Mouse (Mus musculus) right cerebral cortex, adult 2 months (tissue): ENCODE results near the gene Ihh.

Source experiments
- DNase-seq, 2 experiments: peaks; one replicate each; pipeline ENCODE4 v3.0.0; 2021 to 2022; ENCODE audit warnings: low spot score in 2 of 2

The Ihh gene

DNA sequence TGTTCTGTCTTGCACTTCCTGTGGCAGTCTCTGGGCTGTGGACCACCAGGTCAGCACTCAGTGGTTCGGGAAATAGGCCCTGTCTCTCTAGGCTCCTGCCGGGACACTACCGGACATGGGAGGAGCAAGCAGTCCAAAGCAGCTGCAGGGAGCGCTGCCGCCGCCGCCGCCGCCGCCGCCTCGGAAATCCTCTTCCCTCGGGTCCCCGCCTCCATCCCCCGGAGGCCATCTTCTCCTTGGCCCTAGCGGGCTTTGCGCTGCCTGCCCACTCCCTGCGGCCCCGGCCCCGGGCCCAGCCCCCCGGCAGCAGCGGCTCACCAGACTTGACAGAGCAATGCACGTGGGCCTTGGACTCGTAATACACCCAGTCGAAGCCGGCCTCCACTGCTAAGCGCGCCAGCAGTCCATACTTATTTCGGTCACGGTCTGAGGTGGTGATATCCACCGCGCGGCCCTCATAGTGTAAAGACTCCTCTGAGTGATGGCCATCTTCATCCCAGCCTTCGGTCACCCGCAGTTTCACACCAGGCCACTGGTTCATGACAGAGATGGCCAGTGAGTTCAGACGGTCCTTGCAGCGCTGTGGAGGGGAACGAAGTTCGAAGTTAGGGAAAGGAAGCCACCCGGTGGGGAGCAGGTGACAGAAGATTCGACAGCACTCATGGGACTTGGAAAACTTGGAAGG lies 3.3 kb downstream of the Ihh start:
- no peak for DNase-seq

DNA sequence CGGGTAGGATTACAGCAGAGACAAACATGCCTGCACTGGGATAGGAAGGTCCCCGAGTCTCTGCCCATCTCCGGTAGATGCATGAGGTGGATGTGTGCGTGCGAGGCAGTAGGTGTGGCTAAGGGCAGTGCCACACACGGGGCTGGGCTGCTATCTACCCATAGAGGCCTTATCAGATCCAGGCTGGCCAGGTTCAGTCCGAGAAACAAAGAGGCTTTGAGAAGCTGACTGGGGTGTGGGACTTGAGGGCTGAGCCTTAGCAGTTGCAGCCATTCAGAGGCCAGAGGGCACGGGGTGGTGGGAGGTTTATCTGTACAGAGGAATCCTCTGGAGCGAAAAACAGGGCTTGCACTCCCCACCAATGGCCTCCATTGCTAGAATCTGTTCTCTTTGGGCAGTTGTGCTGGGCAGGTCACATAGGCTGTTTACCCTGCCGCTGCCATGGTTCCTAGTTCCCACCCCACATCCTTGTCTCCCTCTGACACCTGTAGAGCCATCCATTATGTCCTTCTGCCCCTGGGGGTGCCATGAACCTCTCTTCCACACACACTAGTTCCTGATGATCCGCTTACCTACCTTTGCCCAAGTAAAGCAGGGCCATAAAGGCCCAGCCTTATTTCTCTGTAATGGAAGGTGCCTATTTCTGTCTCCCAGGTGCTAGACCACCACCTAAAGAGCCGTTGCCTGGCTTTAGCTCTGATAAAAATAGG lies 9.7 kb downstream of the Ihh start:
- DNase-seq, result no peak

- no peak for DNase-seq
Measured at GRCm38 (mm10) chr1:74939762-74940161, 11.7 kb downstream of the Ihh start.

DNA sequence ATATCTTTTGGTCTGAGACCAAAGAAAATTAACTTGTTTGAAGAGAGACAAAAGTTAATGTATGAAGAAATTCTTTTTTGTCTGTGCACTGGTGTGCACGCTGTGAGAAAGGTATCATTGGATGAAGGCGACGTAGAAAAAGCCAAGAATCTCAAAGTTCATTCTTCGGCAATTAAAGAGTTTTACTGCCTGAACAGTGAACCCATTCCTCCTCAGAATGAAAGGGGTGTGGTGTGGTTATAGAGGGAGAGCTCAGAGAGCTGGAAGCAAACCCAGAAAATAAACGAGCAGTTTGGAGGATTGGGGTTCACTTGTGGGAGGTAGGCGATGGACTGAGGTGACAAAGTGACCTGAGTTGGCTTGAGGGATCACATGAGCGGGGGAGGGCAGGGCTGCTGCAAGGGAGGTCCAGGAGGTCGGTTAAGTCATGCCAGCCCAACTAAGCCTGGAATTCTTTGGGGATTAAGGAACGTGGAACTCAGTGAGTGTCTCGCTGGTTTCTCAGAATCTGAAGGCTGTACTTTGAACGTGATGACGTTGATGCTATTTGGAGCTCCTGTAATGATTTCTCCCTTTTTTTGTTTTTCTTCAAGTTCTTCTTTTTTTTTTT lies 15.1 kb downstream of the Ihh start:
- DNase-seq, result no peak

DNA sequence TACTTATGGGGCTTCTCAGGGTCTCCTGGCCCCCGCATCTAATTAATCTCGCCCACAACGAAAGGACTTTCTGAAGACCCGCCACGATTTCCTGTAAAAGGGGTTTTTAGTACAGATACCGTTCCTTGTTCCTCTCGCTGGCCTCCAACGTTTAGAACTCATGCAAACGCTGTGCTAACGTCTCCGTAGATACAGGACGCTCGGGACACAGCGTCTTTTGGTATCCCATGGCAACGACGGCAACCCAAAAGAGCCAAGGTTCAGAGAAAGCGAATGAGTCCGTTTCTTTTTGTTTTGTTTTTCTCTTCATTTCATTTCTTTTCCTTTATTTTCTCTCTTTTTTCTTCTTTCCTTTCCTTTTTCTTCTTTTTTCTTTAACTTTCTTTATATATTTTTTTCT lies 16.1 kb downstream of the Ihh start, which contains the start of gene Cfap65:
Gene Cfap65 (minus strand): TSS at position 198 of the 400 bp plus-strand sequence.
- DNase-seq, result peak; percentile 78 to 82

DNA sequence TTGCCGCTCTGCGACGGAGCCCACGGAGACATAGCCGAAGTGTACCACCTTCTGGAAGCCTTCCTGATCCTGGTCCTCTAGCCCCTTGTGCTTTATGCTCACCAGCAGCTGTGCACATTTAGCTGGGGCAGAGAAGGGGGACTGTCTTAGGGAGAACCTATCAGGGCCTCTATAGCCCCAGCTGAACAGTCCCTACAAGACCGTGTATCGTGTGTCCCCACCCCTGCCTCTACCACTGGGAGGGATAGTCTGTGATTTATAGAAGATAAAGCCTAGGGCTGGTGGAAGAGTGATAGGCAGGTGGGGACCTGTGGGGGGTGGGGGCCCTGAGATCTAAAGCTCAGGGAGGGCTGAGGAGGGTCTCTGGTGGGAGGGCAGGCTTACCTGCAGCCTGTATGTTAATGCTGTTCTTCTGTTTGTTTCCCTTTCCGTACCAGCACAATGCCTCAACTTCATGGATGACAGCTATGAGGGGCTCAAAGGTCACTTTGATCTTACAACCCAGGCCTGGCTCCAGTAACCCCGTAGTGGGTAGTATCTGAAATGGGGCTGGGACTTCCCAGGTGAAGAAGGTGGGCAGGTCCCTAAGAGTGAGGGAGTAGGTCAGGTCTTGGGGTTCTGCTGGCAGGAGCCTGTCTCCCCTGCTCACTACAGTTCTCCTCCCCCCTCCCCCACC lies 23.7 kb downstream of the Ihh start:
- DNase-seq, result no peak

DNA sequence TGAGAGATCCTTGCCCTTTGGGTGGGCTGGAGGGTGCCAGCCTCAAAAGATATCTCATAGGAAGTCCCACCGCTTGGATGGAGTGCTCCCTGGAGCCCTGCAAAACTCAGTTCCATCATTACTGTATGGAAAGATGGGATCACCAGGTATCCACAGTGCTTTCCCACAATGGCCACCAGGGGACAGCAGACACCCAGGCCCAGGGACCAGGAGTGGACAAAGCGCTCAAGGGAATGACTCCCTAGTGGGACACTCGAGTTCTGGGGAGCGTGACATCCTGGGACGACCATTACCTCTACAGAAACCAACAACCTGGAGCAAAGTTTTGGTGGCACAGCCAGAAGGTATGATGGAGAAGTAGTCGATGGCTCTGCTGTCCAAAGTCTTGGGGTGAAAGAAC lies 24.8 kb downstream of the Ihh start:
- DNase-seq, result peak; percentile 55 to 59

DNA sequence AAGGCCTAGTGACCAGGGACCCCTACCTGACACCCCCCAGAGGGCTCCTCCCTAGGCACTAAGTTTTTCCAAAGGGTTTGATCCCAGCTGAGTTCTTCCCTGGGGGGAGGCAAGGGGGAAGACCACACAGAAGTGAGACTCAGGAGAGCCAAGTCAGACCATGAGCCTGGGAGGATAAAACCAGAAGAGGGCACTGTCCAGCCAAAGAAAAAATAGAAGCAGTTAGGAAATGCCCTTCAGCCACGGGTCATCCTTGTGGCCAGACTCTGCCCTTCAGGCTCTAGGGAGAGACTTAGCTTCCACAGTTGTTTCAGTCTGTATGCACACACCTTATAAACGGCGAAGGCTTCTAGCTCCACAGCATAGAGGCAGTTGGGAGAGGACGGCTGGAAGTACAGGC lies 27.0 kb downstream of the Ihh start:
- DNase-seq, result no peak

DNA sequence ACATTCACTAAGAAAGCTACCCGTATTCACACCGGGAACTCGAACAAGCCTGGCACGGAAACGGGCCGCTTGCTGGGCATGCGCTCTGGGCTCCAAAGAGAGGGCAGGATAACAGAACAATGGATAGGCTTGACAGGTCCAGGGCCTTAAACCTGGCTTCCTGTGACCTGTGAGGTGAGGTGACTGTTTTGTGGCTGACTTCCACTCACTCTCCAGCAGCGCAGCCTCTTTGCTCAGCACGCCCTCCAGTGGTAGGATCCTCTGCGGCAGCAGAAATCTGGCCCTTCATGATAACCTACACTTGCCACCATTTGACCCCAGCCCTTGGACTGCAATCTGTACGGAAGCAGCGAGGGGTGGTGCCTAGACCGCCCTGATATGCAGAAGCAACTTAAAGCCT lies 35.8 kb downstream of the Ihh start:
- DNase-seq, result no peak

- DNase-seq, result no peak
Measured at GRCm38 (mm10) chr1:74902191-74902590, 49.3 kb downstream of the Ihh start.

GRCm38 (mm10) chr1:74901686-74902085 lies 49.8 kb downstream of the Ihh start:
- DNase-seq, result peak; percentile 64 to 76

GRCm38 (mm10) chr1:74900341-74901285 lies 50.9 kb downstream of the Ihh start:
- DNase-seq, result no peak

GRCm38 (mm10) chr1:74898656-74899431 lies 52.6 kb downstream of the Ihh start:
- DNase-seq, result no peak

DNA sequence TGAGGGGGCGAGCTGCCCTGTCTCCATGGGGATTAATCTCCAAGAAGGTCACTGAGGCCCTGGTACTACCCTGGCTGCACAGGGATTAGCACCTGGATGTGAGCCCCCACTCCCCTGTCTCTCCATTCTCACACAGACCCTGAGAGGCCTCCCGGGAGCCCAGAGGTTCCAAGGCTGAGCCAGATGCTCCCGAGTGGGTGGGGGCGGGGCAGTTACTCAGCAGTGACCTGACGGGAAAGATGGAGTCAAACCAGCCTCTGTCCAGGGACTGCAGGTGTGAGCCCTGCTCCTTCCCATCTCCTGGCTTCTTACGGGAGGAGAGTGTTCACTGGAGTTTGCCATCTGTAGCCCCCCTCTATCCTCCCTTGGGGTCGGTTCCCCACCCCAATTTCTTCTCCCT lies 53.5 kb downstream of the Ihh start:
- no peak for DNase-seq
